Mouse (Mus musculus): ENCODE measurements around the gene Tbcd.
A peak's percentile ranks its signal among the peaks of the same experiment; 100 is the strongest.

Tbcd gene

GRCm38 (mm10) chr11:121581856-121582255, 130.1 kb downstream of the Tbcd start:
- no peak for DNase-seq (ENCODE audit: low spot score)

GRCm38 (mm10) chr11:121597254-121597653, 145.5 kb downstream of the Tbcd start:
- no peak for DNase-seq (ENCODE audit: low spot score)

- DNase-seq (ENCODE audit: low spot score): no peak
Observed at GRCm38 (mm10) chr11:121601422-121601821, 149.7 kb downstream of the Tbcd start.

- no peak for DNase-seq (ENCODE audit: low spot score)
Observed at GRCm38 (mm10) chr11:121605604-121606003, 153.9 kb downstream of the Tbcd start.

- DNase-seq (ENCODE audit: low spot score): no peak
Observed at GRCm38 (mm10) chr11:121610976-121611375, 159.2 kb downstream of the Tbcd start.

GRCm38 (mm10) chr11:121615961-121616485, 164.3 kb downstream of the Tbcd start:
- DNase-seq (ENCODE audit: low spot score): no peak

GRCm38 (mm10) chr11:121616501-121616900, 164.8 kb downstream of the Tbcd start:
- no peak for DNase-seq (ENCODE audit: low spot score)

- DNase-seq (ENCODE audit: low spot score): no peak
Observed at GRCm38 (mm10) chr11:121617371-121617770, 165.6 kb downstream of the Tbcd start.

- no peak for DNase-seq (ENCODE audit: low spot score)
Observed at GRCm38 (mm10) chr11:121625007-121625406, 173.3 kb downstream of the Tbcd start.

GRCm38 (mm10) chr11:121627521-121627920, 175.8 kb downstream of the Tbcd start:
- no peak for DNase-seq (ENCODE audit: low spot score)

GRCm38 (mm10) chr11:121629529-121629928, 177.8 kb downstream of the Tbcd start:
- no peak for DNase-seq (ENCODE audit: low spot score)

GRCm38 (mm10) chr11:121630406-121630805, 178.7 kb downstream of the Tbcd start:
- DNase-seq (ENCODE audit: low spot score): no peak

GRCm38 (mm10) chr11:121631410-121631809, 179.7 kb downstream of the Tbcd start:
- DNase-seq (ENCODE audit: low spot score): no peak

- no peak for DNase-seq (ENCODE audit: low spot score)
Observed at GRCm38 (mm10) chr11:121636646-121637045, 184.9 kb downstream of the Tbcd start.

GRCm38 (mm10) chr11:121641501-121642145, 189.9 kb downstream of the Tbcd start:
- no peak for DNase-seq (ENCODE audit: low spot score)

- DNase-seq (ENCODE audit: low spot score): no peak
Observed at GRCm38 (mm10) chr11:121645394-121645793, 193.6 kb downstream of the Tbcd start.

GRCm38 (mm10) chr11:121647321-121647720, 195.6 kb downstream of the Tbcd start:
- DNase-seq (ENCODE audit: low spot score): no peak

- no peak for DNase-seq (ENCODE audit: low spot score)
Observed at GRCm38 (mm10) chr11:121648166-121648565, 196.4 kb downstream of the Tbcd start.

- DNase-seq (ENCODE audit: low spot score): no peak
Observed at GRCm38 (mm10) chr11:121649900-121650299, 198.2 kb downstream of the Tbcd start.

GRCm38 (mm10) chr11:121650668-121651067, 198.9 kb downstream of the Tbcd start:
- no peak for DNase-seq (ENCODE audit: low spot score)

GRCm38 (mm10) chr11:121651556-121651955, 199.8 kb downstream of the Tbcd start:
- no peak for DNase-seq (ENCODE audit: low spot score)

- DNase-seq (ENCODE audit: low spot score): no peak
Observed at GRCm38 (mm10) chr11:121651983-121652382, 200.2 kb downstream of the Tbcd start.

- DNase-seq (ENCODE audit: low spot score): peak; percentile 32
Observed at GRCm38 (mm10) chr11:121652547-121653305, 201.0 kb downstream of the Tbcd start.

Data from urinary bladder, postnatal 10 days (tissue).